Mouse (Mus musculus) thymus, postnatal 10 days (tissue): ENCODE data around the gene Mrps7.
A peak's percentile ranks its signal among the peaks of the same experiment; 100 is the strongest.

Experiments used
- DNase-seq, 2 experiments: peaks; one replicate each; pipeline ENCODE4 v3.0.0; 2021; ENCODE audit warnings: low spot score in 2 of 2

The Mrps7 gene

DNA sequence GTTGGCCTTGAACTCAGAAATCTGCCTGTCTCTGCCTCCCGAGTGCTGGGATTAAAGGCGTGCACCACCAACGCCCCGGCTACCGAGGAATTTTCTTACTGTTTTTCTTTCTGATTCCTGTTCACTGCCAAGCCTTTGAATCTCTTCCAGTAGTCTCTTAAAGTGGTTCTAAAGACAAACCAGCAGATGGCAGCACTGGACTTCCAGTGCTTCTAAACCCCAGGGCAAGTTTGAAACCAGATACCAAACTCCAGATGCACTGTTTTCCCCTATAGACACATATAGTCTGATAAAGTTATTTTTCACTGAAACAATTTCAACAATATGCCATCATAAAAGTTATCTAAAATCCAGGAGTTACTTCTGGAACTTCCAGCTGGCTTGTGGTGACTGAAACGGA lies 43.7 kb downstream of the Mrps7 start:
- DNase-seq = peak in 1 of 2 experiments; percentile 76

DNA sequence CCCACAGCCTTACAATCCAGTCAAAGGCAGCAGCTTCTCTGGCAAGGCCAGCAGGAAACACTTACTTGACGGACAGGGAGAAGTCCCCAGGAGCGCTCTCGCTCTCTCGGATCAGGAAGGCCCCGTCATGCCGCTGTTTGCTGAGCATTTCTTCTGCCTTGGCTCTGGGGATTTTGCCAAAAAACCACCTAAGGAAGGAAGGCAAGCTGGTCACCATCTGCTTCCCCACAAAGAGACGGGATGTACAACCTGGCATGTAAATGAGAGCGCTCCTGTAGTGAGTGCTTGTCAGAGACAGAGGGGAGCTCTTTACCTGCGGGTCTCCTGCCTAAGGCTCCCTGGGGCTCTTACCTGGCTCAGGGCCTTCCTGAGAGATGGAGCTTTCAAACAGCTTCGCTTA lies 46.0 kb downstream of the Mrps7 start:
- DNase-seq = no peak

DNA sequence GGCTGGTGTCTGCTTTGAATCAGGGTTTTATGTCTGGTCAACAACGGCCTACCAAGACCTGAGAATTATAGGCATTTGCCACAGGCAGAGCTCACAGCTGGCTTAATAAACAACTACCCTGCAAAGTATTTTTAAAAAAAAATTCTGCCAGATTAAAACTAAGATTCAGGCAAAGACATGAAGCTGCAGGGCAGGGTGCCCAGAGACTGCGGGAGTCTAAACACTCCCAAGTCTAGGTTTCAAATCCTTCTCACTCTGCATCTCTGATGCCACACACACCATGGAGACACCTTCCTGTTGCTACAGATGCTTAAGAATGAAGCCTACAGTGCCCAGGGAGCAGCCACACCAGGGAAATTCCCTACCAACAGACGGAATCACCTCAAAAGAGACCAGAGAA lies 48.0 kb downstream of the Mrps7 start:
- no peak for DNase-seq

DNA sequence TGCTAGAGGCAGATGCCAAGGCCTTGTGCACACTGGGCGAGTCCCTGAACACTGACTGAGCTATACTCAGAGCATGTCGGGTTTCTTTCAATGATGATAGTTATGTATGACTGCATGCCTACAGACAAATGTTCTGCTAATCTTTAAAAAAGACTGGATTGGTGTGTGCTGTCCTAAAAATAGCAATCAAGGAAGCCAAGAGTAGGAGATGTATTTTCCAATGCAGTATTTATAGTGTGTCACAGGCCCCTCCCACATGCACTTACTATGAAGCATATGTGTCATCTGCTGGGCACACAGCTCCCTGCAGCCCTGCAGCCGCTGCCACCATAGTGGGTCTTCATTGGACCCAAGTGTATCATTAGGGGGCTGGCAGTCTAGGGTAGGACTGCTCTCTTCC lies 49.5 kb downstream of the Mrps7 start:
- DNase-seq = no peak

DNA sequence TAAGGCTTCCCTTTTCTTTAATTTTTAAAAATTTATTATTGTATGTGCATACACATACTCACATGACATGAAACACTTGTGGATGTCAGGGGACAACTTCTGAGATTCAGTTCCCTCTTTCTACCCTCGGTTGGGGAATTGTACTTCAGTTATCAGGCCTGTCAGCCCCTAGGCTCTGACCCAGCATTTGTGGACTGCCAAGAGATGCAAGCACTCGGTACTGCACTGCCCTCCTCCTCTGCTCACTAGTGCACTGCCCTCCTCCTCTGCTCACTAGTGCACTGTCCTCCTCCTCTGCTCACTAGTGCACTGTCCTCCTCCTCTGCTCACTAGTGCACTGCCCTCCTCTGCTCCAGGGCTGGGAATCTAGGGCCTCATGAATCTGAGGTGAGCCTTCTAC lies 50.4 kb downstream of the Mrps7 start:
- no peak for DNase-seq
